Mouse (Mus musculus): Measurements from ENCODE around the gene Sh3glb2. TPM values are rescaled to one million over a fixed set of nuclear protein-coding genes. Genes with fewer than 3 reads are reported as not detected.

Gene Sh3glb2
- polyA plus RNA-seq, 1 experiment from 2014 or later: 69.4 TPM

GRCm38 (mm10) chr2:30311481-30311880 lies 47.7 kb downstream of the Sh3glb2 start:
- Histone ChIP-seq H3K36me3 (ENCODE audit: control insufficient read depth, insufficient read depth, low read length) (peaks cover 93% of the 10 kb centered on the region), H3K9ac (ENCODE audit: low read depth, low read length) (no peak overlapping the region), H3K27ac (ENCODE audit: low read depth, low read length) (no peak overlapping the region), H3K4me3 (ENCODE audit: low read length) (no peak overlapping the region), H3K9me3 (ENCODE audit: control insufficient read depth, low read length) (no peaks in the 10 kb centered on the region), H3K4me1 (ENCODE audit: control insufficient read depth, insufficient read depth, low read length) (no peaks in the 10 kb centered on the region), H3K27me3 (ENCODE audit: control insufficient read depth, insufficient read depth, low read length) (no peaks in the 10 kb centered on the region), H3K4me2 (replicated peaks; ENCODE audit: low read depth, low read length) (no peak overlapping the region)
- WGBS: 91% methylated on average over 2 of the region's 2 CpGs
- ATAC-seq (ENCODE audit: low FRiP score, low TSS enrichment): no peak

GRCm38 (mm10) chr2:30309351-30309750 lies 49.8 kb downstream of the Sh3glb2 start:
- no peaks in the 10 kb centered on the region for H3K27me3 ChIP-seq (ENCODE audit: control insufficient read depth, insufficient read depth, low read length)
- WGBS: 87% methylated on average over 3 of the region's 3 CpGs
- H3K9ac ChIP-seq (ENCODE audit: low read depth, low read length): no peak overlapping the region

GRCm38 (mm10) chr2:30306087-30306486 lies 53.0 kb downstream of the Sh3glb2 start:
- ATAC-seq (ENCODE audit: low FRiP score, low TSS enrichment): no peak
- 94% methylated on average over 7 of the region's 7 CpGs for WGBS
- Histone ChIP-seq H3K27me3 (ENCODE audit: control insufficient read depth, insufficient read depth, low read length) (no peaks in the 10 kb centered on the region), H3K27ac (ENCODE audit: low read depth, low read length) (no peak overlapping the region), H3K4me2 (replicated peaks; ENCODE audit: low read depth, low read length) (no peak overlapping the region), H3K9ac (ENCODE audit: low read depth, low read length) (no peak overlapping the region), H3K9me3 (ENCODE audit: control insufficient read depth, low read length) (no peaks in the 10 kb centered on the region), H3K36me3 (ENCODE audit: control insufficient read depth, insufficient read depth, low read length) (peaks cover 97% of the 10 kb centered on the region), H3K4me1 (ENCODE audit: control insufficient read depth, insufficient read depth, low read length) (no peaks in the 10 kb centered on the region), H3K4me3 (ENCODE audit: low read length) (no peak overlapping the region)

More at GRCm38 (mm10) chr2:30309351-30309750, 49.8 kb downstream of the Sh3glb2 start:
- Histone ChIP-seq H3K4me2 (replicated peaks; ENCODE audit: low read depth, low read length) (no peak overlapping the region), H3K4me3 (ENCODE audit: low read length) (no peak overlapping the region), H3K27ac (ENCODE audit: low read depth, low read length) (no peak overlapping the region), H3K9me3 (ENCODE audit: control insufficient read depth, low read length) (no peaks in the 10 kb centered on the region), H3K36me3 (ENCODE audit: control insufficient read depth, insufficient read depth, low read length) (peaks cover 95% of the 10 kb centered on the region), H3K4me1 (ENCODE audit: control insufficient read depth, insufficient read depth, low read length) (no peaks in the 10 kb centered on the region)
- ATAC-seq (ENCODE audit: low FRiP score, low TSS enrichment): no peak

- Histone ChIP-seq H3K4me1 (ENCODE audit: control insufficient read depth, insufficient read depth, low read length) (no peaks in the 10 kb centered on the region), H3K27me3 (ENCODE audit: control insufficient read depth, insufficient read depth, low read length) (no peaks in the 10 kb centered on the region), H3K4me2 (replicated peaks; ENCODE audit: low read depth, low read length) (no peak overlapping the region), H3K36me3 (ENCODE audit: control insufficient read depth, insufficient read depth, low read length) (peaks cover 74% of the 10 kb centered on the region), H3K9me3 (ENCODE audit: control insufficient read depth, low read length) (no peaks in the 10 kb centered on the region), H3K27ac (ENCODE audit: low read depth, low read length) (no peak overlapping the region), H3K9ac (ENCODE audit: low read depth, low read length) (no peak overlapping the region), H3K4me3 (ENCODE audit: low read length) (no peak overlapping the region)
- no peak for ATAC-seq (ENCODE audit: low FRiP score, low TSS enrichment)
- 87% methylated on average over 5 of the region's 5 CpGs for WGBS
Observed at GRCm38 (mm10) chr2:30299966-30300365, 59.2 kb downstream of the Sh3glb2 start.

GRCm38 (mm10) chr2:30299525-30299924 lies 59.6 kb downstream of the Sh3glb2 start:
- Histone ChIP-seq H3K9me3 (ENCODE audit: control insufficient read depth, low read length) (no peaks in the 10 kb centered on the region), H3K4me1 (ENCODE audit: control insufficient read depth, insufficient read depth, low read length) (no peaks in the 10 kb centered on the region), H3K36me3 (ENCODE audit: control insufficient read depth, insufficient read depth, low read length) (peaks cover 69% of the 10 kb centered on the region), H3K4me2 (replicated peaks; ENCODE audit: low read depth, low read length) (no peak overlapping the region), H3K27ac (ENCODE audit: low read depth, low read length) (no peak overlapping the region), H3K4me3 (ENCODE audit: low read length) (no peak overlapping the region), H3K9ac (ENCODE audit: low read depth, low read length) (no peak overlapping the region), H3K27me3 (ENCODE audit: control insufficient read depth, insufficient read depth, low read length) (no peaks in the 10 kb centered on the region)
- 87% methylated on average over 3 of the region's 3 CpGs for WGBS
- no peak for ATAC-seq (ENCODE audit: low FRiP score, low TSS enrichment)

Small RNA genes lying within 50 kb of the gene (microRNA-seq; reads per million reads assigned to microRNA genes)
- gene Gm47292: not detected

Other genes starting within 250 kb of the Sh3glb2 start
- gene Zer1, start 234.8 kb downstream of the Sh3glb2 start, polyA plus RNA-seq (2014; fragmentation: Nextera tagmentation; extraction: Ambion mirVana): 9.4 and 11.9 TPM in 2 replicates
- 11.1 and 15.3 TPM in 2 replicates for gene Tbc1d13, start 225.6 kb downstream of the Sh3glb2 start, polyA plus RNA-seq (2014; fragmentation: Nextera tagmentation; extraction: Ambion mirVana)
- 20.3 and 22.1 TPM in 2 replicates for gene Endog, start 187.8 kb downstream of the Sh3glb2 start, polyA plus RNA-seq (2014; fragmentation: Nextera tagmentation; extraction: Ambion mirVana)
- 58.2 and 77.0 TPM in 2 replicates for gene Spout1, start 180.9 kb downstream of the Sh3glb2 start, polyA plus RNA-seq (2014; fragmentation: Nextera tagmentation; extraction: Ambion mirVana)
- gene Kyat1, start 153.5 kb downstream of the Sh3glb2 start, polyA plus RNA-seq (2014; fragmentation: Nextera tagmentation; extraction: Ambion mirVana): 10.0 and 11.4 TPM in 2 replicates
- gene Lrrc8a, start 121.6 kb downstream of the Sh3glb2 start, polyA plus RNA-seq (2014; fragmentation: Nextera tagmentation; extraction: Ambion mirVana): 49.4 and 51.1 TPM in 2 replicates
- 0.07 and 0.26 TPM in 2 replicates for gene Gm28035, start 118.8 kb downstream of the Sh3glb2 start, polyA plus RNA-seq (2014; fragmentation: Nextera tagmentation; extraction: Ambion mirVana)
- gene Phyhd1, start 93.1 kb downstream of the Sh3glb2 start, polyA plus RNA-seq (2014; fragmentation: Nextera tagmentation; extraction: Ambion mirVana): 7.7 and 11.5 TPM in 2 replicates
- not detected in 2 replicates for gene Gm28038, start 78.3 kb downstream of the Sh3glb2 start, polyA plus RNA-seq (2014; fragmentation: Nextera tagmentation; extraction: Ambion mirVana)
- 25.2 and 34.4 TPM in 2 replicates for gene Dolk, start 73.0 kb downstream of the Sh3glb2 start, polyA plus RNA-seq (2014; fragmentation: Nextera tagmentation; extraction: Ambion mirVana)
- 35.2 and 54.4 TPM in 2 replicates for gene Nup188, start 72.9 kb downstream of the Sh3glb2 start, polyA plus RNA-seq (2014; fragmentation: Nextera tagmentation; extraction: Ambion mirVana)
- 14.5 and 25.0 TPM in 2 replicates for gene Miga2, start 4.9 kb upstream of the Sh3glb2 start, polyA plus RNA-seq (2014; fragmentation: Nextera tagmentation; extraction: Ambion mirVana)
- 31.0 and 34.7 TPM in 2 replicates for gene Dolpp1, start 32.9 kb upstream of the Sh3glb2 start, polyA plus RNA-seq (2014; fragmentation: Nextera tagmentation; extraction: Ambion mirVana)
- 21.4 and 30.6 TPM in 2 replicates for gene Crat, start 56.5 kb upstream of the Sh3glb2 start, polyA plus RNA-seq (2014; fragmentation: Nextera tagmentation; extraction: Ambion mirVana)
- gene Ptpa, start 56.7 kb upstream of the Sh3glb2 start, polyA plus RNA-seq (2014; fragmentation: Nextera tagmentation; extraction: Ambion mirVana): 92.3 and 96.0 TPM in 2 replicates
- gene Ier5l, start 114.9 kb upstream of the Sh3glb2 start, polyA plus RNA-seq (2014; fragmentation: Nextera tagmentation; extraction: Ambion mirVana): 5.5 and 7.2 TPM in 2 replicates
- 0.91 and 1.7 TPM in 2 replicates for gene Cstad, start 235.7 kb upstream of the Sh3glb2 start, polyA plus RNA-seq (2014; fragmentation: Nextera tagmentation; extraction: Ambion mirVana)